Mouse (Mus musculus) cerebellum, adult (tissue): ENCODE measurements around the gene Car10.

ENCODE experiments used
- ATAC-seq: cut with Nextera tagmentation; 2 replicates; pipeline ENCODE4 v1.9.2; 2017; ENCODE audit warnings: mild to moderate bottlenecking, moderate library complexity, mixed read lengths; ENCODE audit not compliant: insufficient number of reproducible peaks, low FRiP score, low TSS enrichment

The Car10 gene

GRCm38 (mm10) chr11:93367244-93367643, 269.4 kb downstream of the Car10 start:
- no peak for ATAC-seq

- ATAC-seq: no peak
Measured at GRCm38 (mm10) chr11:93367740-93368139, 269.9 kb downstream of the Car10 start.

- ATAC-seq: no peak
Measured at GRCm38 (mm10) chr11:93373697-93374354, 276.0 kb downstream of the Car10 start.

- ATAC-seq: no peak
Measured at GRCm38 (mm10) chr11:93391159-93391558, 293.3 kb downstream of the Car10 start.

DNA sequence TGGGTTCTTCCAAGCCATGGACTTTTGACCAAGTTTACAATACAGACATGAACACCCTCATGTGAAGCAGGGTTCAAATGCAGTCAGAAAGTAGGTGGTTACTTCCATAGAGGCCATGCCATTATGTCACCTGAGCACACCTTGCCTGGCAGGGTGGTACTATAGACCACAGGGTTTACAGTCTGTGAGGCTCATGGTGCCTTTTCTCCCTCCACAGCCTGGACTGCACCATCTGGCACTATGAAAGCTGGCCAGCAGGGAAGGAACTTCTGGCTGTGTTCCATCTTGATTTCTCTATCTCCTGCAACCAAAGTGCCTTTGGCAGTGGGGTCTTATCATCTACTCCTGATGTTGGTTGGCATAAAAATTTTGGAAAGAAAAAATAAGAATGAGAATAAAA, 295.5 kb downstream of the Car10 start:
- ATAC-seq: peak; percentile 91

- ATAC-seq: no peak
Measured at GRCm38 (mm10) chr11:93396356-93396755, 298.5 kb downstream of the Car10 start.

DNA sequence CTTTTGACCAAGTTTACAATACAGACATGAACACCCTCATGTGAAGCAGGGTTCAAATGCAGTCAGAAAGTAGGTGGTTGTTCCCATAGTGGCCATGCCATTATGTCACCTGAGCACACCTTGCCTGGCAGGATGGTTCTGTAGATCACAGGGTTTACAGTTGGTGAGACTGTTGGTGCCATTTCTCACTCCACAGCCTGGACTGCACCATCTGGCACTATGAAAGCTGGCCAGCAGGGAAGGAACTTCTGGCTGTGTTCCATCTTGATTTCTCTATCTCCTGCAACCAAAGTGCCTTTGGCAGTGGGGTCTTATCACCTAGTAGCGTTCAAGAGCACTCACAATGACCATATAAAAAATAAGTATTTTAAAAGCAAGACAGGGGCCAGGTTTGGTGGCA, 303.3 kb downstream of the Car10 start:
- ATAC-seq: peak; percentile 79; the same call in 1 of the 2 replicates

DNA sequence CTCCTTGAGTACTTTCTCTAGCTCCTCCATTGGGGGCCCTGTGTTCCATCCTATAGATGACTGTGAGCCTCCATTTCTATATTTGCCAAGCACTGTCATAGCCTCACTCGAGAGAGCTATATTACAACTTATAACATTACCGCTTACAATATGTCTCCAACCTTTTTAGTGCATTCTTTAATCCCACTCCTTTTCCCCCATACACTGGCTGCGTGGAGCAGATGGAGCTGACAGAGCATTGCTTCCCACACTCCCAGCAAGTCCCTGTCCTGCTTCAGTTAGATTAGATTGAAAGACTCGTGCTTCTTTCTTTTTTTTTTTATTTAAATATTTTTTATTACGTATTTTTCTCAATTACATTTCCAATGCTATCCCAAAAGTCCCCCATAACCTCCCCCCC, 310.2 kb downstream of the Car10 start:
- no peak for ATAC-seq

DNA sequence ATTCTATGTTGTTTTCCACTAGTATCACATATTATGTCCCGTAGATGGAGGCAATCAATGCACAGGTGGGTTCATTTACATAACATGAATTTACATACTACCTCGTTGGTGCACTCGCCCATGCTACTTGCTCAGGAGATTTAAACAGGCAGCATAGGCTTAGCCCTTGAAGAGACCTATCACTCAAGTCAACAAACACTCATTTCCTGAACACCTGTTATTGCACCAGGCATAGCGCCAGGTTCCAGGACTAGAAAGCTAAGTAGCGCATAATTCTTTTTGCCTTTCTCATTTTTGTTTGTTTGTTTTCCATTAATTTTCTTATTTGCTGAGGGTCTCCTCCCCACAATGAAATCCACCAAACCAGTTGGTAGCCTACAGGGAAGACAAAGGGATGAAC, 333.7 kb downstream of the Car10 start:
- ATAC-seq: no peak

GRCm38 (mm10) chr11:93434997-93435915, 337.4 kb downstream of the Car10 start:
- ATAC-seq: no peak

DNA sequence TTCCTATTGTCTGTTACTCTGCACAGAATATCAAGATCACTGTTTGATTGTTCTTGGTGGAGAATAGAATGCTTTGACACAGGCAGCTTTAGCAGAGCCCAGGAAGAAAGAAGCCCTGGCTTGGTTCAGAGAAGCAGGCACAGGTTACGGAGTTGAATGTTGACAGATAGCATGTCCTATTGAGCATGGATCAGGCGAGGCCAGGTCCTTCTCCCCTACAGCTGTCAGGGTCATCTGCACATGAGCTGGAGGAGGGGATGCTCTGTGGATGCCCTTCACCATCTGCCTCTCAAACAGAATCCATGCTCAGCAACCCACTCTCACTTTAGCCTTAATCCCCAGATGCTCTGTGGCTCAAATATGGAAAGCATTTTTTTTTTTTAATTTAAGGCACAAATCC, 339.1 kb downstream of the Car10 start:
- no peak for ATAC-seq

DNA sequence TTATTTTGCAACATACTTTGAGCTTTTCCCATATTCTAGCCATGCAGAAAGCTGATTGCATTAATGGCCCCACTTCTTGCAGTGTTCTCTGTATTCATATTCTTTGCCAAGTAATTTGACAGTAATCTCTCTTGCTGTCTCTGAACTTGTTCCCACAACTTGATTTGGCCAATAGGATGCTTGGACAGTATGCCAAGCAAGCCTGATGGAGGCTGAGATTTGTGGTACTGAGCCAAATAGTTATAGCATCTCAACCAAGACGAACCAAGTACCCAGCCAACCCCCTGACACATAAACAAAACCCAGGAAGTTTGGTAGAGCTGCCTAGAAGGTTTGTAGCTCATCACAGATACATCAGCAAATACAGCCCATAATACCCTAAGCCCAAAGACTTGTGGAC, 342.6 kb downstream of the Car10 start:
- no peak for ATAC-seq

DNA sequence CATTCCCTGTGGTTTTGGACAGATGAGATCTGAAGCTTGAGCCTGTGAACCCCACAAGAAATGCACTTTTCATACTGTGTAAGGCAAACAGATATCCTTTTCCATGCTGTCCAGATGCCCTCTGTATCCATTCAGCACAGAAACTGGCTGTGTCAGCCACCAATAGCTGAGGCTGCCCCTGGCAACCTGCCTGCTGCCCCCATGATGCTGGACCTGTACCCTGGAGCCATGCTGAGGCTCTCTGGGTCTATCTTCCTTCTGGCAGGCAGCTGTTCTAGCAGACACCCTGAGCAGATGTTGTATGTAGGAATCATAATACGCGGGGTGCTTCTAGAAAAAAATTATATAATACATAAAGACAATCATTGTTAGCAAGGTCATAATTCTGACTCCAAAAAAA, 345.9 kb downstream of the Car10 start:
- ATAC-seq: no peak

DNA sequence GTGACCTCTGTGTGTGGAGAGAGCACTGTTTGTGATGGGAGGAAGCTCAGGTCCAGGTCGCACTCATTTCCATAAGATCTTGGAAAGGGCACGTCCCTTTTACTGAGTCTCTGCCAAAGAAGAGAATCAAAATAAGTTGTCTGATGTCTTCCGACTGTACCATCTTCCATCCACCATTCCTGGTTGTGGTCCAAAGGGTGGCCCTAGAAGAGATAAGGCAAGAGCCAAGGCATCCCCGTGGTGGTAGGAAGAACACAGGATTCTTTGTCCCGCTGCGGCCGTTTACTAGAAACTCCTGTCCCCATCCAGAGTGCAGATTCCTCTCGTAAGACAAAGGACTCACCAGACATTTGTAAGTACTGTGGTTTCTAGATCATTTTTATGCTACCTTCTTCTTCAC, 346.9 kb downstream of the Car10 start:
- no peak for ATAC-seq

DNA sequence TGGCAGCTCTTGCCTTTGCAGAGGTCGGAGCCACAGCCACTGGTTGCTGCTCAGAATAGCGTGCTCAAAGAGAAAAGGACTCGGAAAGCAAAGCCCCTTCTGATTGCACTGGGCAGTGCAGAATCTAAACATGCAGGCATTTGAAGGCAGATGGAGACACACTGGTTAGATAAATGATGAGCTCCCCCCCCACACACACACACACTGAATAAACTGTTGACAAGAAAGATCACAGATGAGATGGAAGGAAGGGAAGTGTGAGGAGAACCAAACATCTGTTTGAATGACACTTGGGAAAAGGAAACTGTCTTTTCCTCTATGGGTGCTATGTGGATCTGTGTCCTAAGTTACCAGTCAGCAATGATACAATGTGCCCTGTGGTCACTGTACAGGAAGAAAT, 349.7 kb downstream of the Car10 start:
- no peak for ATAC-seq

DNA sequence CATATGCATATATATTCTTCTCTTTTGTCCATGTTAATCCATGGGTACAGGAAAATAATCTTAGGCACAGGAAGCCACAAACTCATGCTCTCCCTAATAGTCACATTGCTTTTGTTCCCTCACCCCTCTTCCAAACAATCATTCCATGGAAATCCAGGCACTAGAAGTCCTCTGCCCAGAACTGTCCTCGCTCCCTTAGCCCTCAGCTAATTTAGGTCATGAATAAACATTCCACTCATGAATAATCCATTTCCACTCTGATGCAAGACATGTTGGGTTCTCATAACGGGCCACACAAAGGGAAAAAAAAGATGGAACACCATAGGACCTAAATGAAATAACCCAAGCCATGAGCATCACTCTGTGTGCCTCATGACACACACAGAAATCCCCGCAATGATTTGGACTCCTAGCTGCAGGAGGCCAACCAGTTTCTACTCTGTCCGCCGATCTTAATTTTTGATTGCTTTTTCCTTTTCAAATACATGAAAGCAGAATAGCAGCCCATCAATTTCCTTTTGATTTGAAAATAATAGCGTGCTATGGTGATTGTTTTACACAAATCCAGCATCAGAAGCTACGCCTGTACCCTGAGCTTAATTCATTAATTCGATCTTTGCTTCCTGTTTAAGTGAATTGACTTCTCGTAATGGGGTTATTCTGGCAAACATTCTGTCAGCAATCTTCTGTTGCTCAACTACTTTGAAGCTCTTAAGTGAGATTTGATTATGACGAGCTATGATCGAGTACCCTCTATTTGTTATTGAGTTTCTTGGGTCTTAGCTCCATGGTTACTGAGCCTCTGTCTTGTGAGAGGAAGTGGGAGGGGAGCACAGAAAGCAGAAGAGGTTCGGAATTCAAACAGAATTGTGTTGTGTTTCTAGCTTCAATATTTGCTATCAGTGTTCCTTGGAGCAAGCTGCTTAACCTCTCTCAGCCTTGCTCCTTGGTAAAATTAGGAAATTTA, 350.7 kb downstream of the Car10 start:
- ATAC-seq: no peak

GRCm38 (mm10) chr11:93450535-93450934, 352.7 kb downstream of the Car10 start:
- ATAC-seq: no peak

DNA sequence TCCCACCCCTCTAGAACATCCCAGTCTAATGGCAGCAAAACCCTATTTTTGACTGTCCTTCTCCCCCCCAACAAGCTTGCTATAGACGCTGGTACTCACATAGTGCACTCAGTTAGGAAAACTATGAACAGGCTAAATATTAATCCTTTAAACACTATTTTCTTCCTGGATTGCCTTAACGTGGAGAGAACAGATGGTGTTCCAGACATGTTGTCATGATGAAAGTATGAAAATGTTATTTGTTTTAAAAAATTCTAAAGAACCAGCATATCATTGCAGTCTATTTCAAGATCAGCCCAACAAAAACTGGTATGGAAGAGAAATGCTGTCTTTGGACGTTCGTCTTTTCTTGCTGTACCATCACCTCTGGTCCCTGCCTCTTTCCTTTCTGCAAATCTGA, 368.4 kb downstream of the Car10 start:
- ATAC-seq: no peak

- ATAC-seq: no peak
Measured at GRCm38 (mm10) chr11:93467711-93468110, 369.9 kb downstream of the Car10 start.

DNA sequence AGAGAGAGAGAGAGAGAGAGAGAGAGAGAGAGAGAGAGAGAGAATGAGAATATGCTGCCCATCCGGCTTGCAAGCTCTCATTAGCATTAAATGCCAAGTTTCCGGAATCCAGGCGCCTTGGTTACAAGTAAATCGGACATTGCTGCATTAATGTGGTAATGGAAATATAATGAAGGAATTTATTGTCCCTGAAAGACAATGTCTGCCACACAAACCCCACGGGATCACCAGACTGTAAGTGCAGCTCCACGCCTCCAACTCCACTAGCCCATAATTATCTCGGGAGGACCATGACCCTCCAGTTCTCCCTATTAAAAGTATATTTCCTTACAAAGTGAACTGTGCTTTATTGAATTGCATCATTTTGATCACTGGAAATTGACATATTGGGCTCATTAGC, 372.9 kb downstream of the Car10 start:
- no peak for ATAC-seq
